Mouse (Mus musculus): ENCODE measurements around the gene Lgsn. TPM values are rescaled to one million over a fixed set of nuclear protein-coding genes. Genes with fewer than 3 reads are reported as not detected.

Lgsn gene
- polyA plus RNA-seq, 1 experiment: 0.08 TPM

DNA sequence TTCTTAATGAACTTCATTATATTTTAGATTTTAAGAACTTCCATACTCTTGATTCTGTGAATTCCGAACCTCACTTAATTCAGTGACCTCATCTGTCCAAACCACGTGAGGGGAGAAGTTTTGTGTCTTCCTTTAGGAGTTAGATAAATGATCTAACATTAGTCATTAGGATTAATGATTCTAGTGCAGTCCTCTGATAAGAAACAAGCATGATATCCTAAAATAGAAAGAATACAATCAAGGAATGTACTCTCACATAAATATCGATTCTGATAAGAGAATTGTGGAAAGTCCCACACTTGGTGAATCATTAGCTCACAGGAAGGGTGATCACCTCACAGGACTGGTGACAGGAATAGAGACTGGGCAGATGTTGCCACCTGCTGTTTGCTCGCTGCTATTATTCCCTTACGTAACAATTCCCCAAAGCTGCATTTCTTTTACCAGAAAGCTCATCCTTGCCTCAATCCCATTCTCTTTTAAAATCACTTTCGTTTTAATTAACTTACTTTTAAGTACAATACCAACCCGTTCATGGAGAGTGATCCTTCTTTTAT lies 22.3 kb upstream of the Lgsn start:
- 24% methylated on average over 7 of the region's 7 CpGs for WGBS
- H3K27ac ChIP-seq (ENCODE audit: insufficient read depth, low read length): no peak overlapping the region

DNA sequence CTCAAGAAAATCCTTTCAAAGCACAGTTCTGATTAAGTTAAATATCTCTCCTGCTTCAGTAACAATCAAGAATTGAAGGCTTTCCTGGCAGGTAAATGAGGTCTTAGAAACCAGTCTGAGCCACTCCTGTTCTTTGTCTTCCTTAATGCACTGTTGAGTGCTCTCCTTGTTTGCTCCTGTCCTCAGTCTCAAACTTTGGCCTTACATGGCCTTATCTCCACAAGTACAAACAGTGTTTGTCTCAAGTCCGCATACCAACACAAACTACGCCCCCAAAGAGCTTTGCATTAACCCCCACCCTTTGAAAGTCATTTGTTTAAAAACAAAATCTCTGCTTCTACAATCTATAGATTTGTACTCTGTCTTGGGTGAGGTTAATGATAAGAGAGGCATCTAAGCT lies 20.0 kb upstream of the Lgsn start:
- WGBS: 89% methylated on average over 2 of the region's 2 CpGs
- Histone ChIP-seq H3K4me3 (replicated peaks; ENCODE audit: insufficient read depth, low read depth, low read length) (no peak overlapping the region), H3K27ac (ENCODE audit: insufficient read depth, low read length) (no peak overlapping the region), H3K4me1 (ENCODE audit: control insufficient read depth, insufficient read depth, low read length) (no peaks in the 10 kb centered on the region), H3K27me3 (ENCODE audit: control insufficient read depth, insufficient read depth, low read length) (no peaks in the 10 kb centered on the region)
- TF ChIP-seq CTCF (IDR thresholded peaks at IDR 0.05; ENCODE audit: borderline replicate concordance, insufficient read depth, low read depth, low read length) (no peak), POLR2A (IDR thresholded peaks at IDR 0.05; ENCODE audit: borderline replicate concordance, insufficient read depth, low read length) (no peak)
- no peak for DNase-seq

More for the DNA sequence above, 22.3 kb upstream of the Lgsn start:
- Histone ChIP-seq H3K4me1 (ENCODE audit: control insufficient read depth, insufficient read depth, low read length) (no peaks in the 10 kb centered on the region), H3K4me3 (replicated peaks; ENCODE audit: insufficient read depth, low read depth, low read length) (no peak overlapping the region), H3K27me3 (ENCODE audit: control insufficient read depth, insufficient read depth, low read length) (no peaks in the 10 kb centered on the region)
- TF ChIP-seq CTCF (IDR thresholded peaks at IDR 0.05; ENCODE audit: borderline replicate concordance, insufficient read depth, low read depth, low read length) (peak; percentile 59; the same call in 1 of the 2 replicates), POLR2A (IDR thresholded peaks at IDR 0.05; ENCODE audit: borderline replicate concordance, insufficient read depth, low read length) (no peak)
- peak; percentile 27 to 48 for DNase-seq

DNA sequence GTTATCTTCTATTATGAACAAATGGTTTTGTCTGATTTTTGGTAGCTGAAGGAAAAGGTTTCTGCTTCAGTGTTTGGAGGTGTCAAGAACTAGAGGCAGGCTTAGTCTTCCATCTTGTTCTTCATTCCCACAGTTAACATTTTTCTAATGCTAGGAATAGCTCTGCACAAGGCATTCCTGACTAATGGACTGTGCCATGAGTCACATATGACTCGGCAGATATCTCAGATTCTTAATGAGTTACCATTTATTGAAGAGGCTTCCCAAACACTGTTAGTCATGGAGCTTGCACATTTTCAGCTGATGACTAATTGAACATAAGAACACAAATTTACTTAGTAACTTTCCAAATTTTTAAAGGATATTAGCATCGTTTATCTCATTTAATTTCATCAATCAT lies 19.3 kb upstream of the Lgsn start:
- no peaks in the 10 kb centered on the region for H3K27me3 ChIP-seq (ENCODE audit: control insufficient read depth, insufficient read depth, low read length)
- no peak for TF ChIP-seq POLR2A (IDR thresholded peaks at IDR 0.05; ENCODE audit: borderline replicate concordance, insufficient read depth, low read length)
- TF ChIP-seq CTCF (IDR thresholded peaks at IDR 0.05; ENCODE audit: borderline replicate concordance, insufficient read depth, low read depth, low read length): no peak
- DNase-seq: no peak
- 90% methylated on average over 2 of the region's 2 CpGs for whole genome bisulfite sequencing
- no peaks in the 10 kb centered on the region for H3K4me1 ChIP-seq (ENCODE audit: control insufficient read depth, insufficient read depth, low read length)
- H3K4me3 ChIP-seq (replicated peaks; ENCODE audit: insufficient read depth, low read depth, low read length): no peak overlapping the region
- no peak overlapping the region for H3K27ac ChIP-seq (ENCODE audit: insufficient read depth, low read length)

- WGBS: 31% methylated on average over 18 of the region's 18 CpGs
Observed at GRCm38 (mm10) chr1:31164527-31165189, 11.5 kb upstream of the Lgsn start.

DNA sequence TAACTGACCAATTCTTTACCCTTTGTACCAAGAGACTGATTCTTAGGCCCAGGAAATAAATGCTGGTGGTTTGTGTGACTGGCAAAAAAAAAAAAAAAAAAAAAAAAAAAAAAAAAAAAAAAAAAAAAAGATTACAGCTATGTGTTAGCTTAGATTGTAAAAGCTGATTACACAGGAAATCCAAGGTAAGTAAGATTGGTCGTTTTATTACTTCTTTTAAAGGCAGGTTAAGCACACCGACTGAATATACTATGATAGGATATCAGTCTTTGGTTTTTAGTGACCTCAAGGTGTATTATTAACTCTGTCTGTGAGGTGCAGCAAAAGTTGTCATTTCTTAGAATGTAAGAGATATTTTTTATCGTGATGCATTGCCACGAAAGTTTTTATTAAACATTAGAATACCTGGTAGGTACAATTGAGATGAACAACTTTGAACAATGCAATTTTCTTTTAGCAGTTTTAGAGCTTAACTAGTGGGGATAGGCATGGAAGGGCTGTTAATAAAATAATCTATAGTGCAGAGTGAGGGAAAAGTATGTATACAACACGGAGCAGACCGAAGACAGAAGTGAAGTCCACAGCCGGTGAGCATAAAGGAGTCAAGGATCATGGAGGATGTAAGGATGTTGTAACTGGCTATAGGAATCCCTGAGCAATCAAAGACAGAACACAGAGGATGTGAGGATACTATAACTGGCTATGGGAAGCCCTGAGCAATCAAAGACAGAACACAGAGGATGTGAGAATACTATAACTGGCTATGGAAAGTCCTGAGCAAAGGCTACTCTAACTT lies 10.7 kb upstream of the Lgsn start:
- H3K4me1 ChIP-seq (ENCODE audit: control insufficient read depth, insufficient read depth, low read length): peaks cover 4% of the 10 kb centered on the region; the same call in 1 of the 2 replicates
- DNase-seq: no peak
- TF ChIP-seq POLR2A (IDR thresholded peaks at IDR 0.05; ENCODE audit: borderline replicate concordance, insufficient read depth, low read length) (no peak), CTCF (IDR thresholded peaks at IDR 0.05; ENCODE audit: borderline replicate concordance, insufficient read depth, low read depth, low read length) (no peak)
- H3K27ac ChIP-seq (ENCODE audit: insufficient read depth, low read length): no peak overlapping the region
- 88% methylated on average over 7 of the region's 7 CpGs for WGBS
- H3K4me3 ChIP-seq (replicated peaks; ENCODE audit: insufficient read depth, low read depth, low read length): no peak overlapping the region
- no peaks in the 10 kb centered on the region for H3K27me3 ChIP-seq (ENCODE audit: control insufficient read depth, insufficient read depth, low read length)

More at GRCm38 (mm10) chr1:31164527-31165189, 11.5 kb upstream of the Lgsn start:
- Histone ChIP-seq H3K27me3 (ENCODE audit: control insufficient read depth, insufficient read depth, low read length) (no peaks in the 10 kb centered on the region), H3K4me1 (ENCODE audit: control insufficient read depth, insufficient read depth, low read length) (peaks cover 4% of the 10 kb centered on the region; the same call in 1 of the 2 replicates), H3K4me3 (replicated peaks; ENCODE audit: insufficient read depth, low read depth, low read length) (no peak overlapping the region), H3K27ac (ENCODE audit: insufficient read depth, low read length) (no peak overlapping the region)
- TF ChIP-seq CTCF (IDR thresholded peaks at IDR 0.05; ENCODE audit: borderline replicate concordance, insufficient read depth, low read depth, low read length): no peak
- no peak for TF ChIP-seq POLR2A (IDR thresholded peaks at IDR 0.05; ENCODE audit: borderline replicate concordance, insufficient read depth, low read length)
- peak in 1 of 2 experiments; percentile 3 for DNase-seq

GRCm38 (mm10) chr1:31175401-31175800 lies 800 bp upstream of the Lgsn start:
- Histone ChIP-seq H3K4me1 (ENCODE audit: control insufficient read depth, insufficient read depth, low read length) (no peaks in the 10 kb centered on the region), H3K27ac (ENCODE audit: insufficient read depth, low read length) (no peak overlapping the region), H3K4me3 (replicated peaks; ENCODE audit: insufficient read depth, low read depth, low read length) (no peak overlapping the region), H3K27me3 (ENCODE audit: control insufficient read depth, insufficient read depth, low read length) (no peaks in the 10 kb centered on the region)
- 67% methylated on average over 3 of the region's 3 CpGs for WGBS
- DNase-seq: no peak
- TF ChIP-seq POLR2A (IDR thresholded peaks at IDR 0.05; ENCODE audit: borderline replicate concordance, insufficient read depth, low read length): no peak
- TF ChIP-seq CTCF (IDR thresholded peaks at IDR 0.05; ENCODE audit: borderline replicate concordance, insufficient read depth, low read depth, low read length): no peak

DNA sequence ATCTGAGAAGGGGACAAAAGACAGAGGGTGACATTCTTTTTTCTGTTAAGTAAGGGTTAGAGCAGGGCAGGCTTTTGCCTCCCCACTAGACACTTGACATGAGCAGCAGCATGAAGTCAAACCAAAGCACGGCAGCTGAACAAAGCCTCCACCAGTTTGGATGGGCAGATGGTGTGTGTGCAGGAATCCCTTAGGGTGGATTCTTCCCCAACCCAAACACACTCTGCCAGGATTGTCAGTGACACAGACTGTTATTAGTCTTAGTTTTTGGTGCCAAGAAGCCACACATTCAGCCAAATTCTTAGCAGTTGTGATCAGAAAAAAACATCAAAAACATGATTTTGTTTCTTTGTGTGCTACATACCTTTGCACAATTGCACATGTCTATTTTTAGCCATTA lies 2.1 kb downstream of the Lgsn start:
- peak; percentile 35 to 56 for DNase-seq
- no peaks in the 10 kb centered on the region for H3K27me3 ChIP-seq (ENCODE audit: control insufficient read depth, insufficient read depth, low read length)

More for the DNA sequence above, 2.1 kb downstream of the Lgsn start:
- TF ChIP-seq CTCF (IDR thresholded peaks at IDR 0.05; ENCODE audit: borderline replicate concordance, insufficient read depth, low read depth, low read length): no peak
- no peak for TF ChIP-seq POLR2A (IDR thresholded peaks at IDR 0.05; ENCODE audit: borderline replicate concordance, insufficient read depth, low read length)
- 3% methylated on average over 1 of the region's 1 CpGs for WGBS
- Histone ChIP-seq H3K4me3 (replicated peaks; ENCODE audit: insufficient read depth, low read depth, low read length) (no peak overlapping the region), H3K4me1 (ENCODE audit: control insufficient read depth, insufficient read depth, low read length) (no peaks in the 10 kb centered on the region), H3K27ac (ENCODE audit: insufficient read depth, low read length) (no peak overlapping the region)
